Comparison of ENCODE assay signal across 14 mouse cellular contexts in genomic region chr5:134225110-134225901, GRCm38 (mm10). TPM values are rescaled to one million over a fixed set of nuclear protein-coding genes. Genes with fewer than 3 reads are reported as not detected.
DNase-seq lines count a peak whose midpoint lies in the region; ATAC-seq lines count a peak whose summit lies in the region.
"Had no signal": no experiment of that assay in that cellular context is flagged by ENCODE, and none has a peak within 500 bp of the region (broad histone marks: within the 10 kb centered on the region; RNA-seq: fewer than 3 reads in every experiment).

No protein-coding gene starts in this region.

- DNase-seq in kidney, postnatal 10 days, result peak; percentile 56
- no peak for DNase-seq in kidney, adult 18-20 months
- DNase-seq in thymus, postnatal 0 days (ENCODE audit: low spot score), result peak; percentile 26
- no peak for DNase-seq in thymus, adult 18-20 months
- peak; percentile 55 for DNase-seq in thymus, postnatal 4 days
- DNase-seq in layer of hippocampus, adult 9-11 months, result no peak
- DNase-seq: adrenal gland, adult 2 months; cerebellum, adult 9-11 months; gastrocnemius, postnatal 25 days; lung, postnatal 14 days; retina, postnatal 1 day had no signal

- peak; percentile 34 for ATAC-seq in common myeloid progenitor, adult 5-6 weeks (replicated peaks; ENCODE audit: low read depth, poor library complexity, severe bottlenecking)
- ATAC-seq: forebrain, embryonic 13.5 days; intestine, embryonic 15.5 days had no signal

RNA-seq across cellular contexts. Expression of gene Ncf1, which starts 4.1 kb away (rescaled TPM):
- 9.6 and 10.3 TPM in 2 replicates for polyA plus RNA-seq in thymus, postnatal 0 days (2015; fragmentation: Nextera tagmentation; extraction: Ambion mirVana)
- total RNA-seq in common myeloid progenitor, adult 5-6 weeks (2017), result 52.0 and 54.0 TPM in 2 replicates

RNA-seq across cellular contexts. Expression of gene Gtf2ird2, which starts 41.5 kb away (rescaled TPM):
- 4.4 and 5.9 TPM in 2 replicates for polyA plus RNA-seq in thymus, postnatal 0 days (2015; fragmentation: Nextera tagmentation; extraction: Ambion mirVana)
- 5.4 and 7.4 TPM in 2 replicates for total RNA-seq in common myeloid progenitor, adult 5-6 weeks (2017)

RNA-seq across cellular contexts. Expression of gene Rcc1l, which starts 48.7 kb away (rescaled TPM):
- 21.0 and 22.4 TPM in 2 replicates for polyA plus RNA-seq in thymus, postnatal 0 days (2015; fragmentation: Nextera tagmentation; extraction: Ambion mirVana)
- total RNA-seq in common myeloid progenitor, adult 5-6 weeks (2017), result 10.0 and 14.2 TPM in 2 replicates

Comparison
In these comparisons a context has a peak if more than half of its experiments do, and no peak if none do; other contexts are left out.
1. DNase-seq: peak in kidney, postnatal 10 days (single experiment), thymus, postnatal 0 days (single experiment) and thymus, postnatal 4 days (single experiment); none in kidney, adult 18-20 months (single experiment), thymus, adult 18-20 months (0 of 2) and layer of hippocampus, adult 9-11 months (single experiment).